Mouse (Mus musculus): ENCODE measurements around the gene Rnf2.

- TF ChIP-seq GATA1 (IDR thresholded peaks at IDR 0.05; ENCODE audit: low read depth, low read length): no peak
- TF ChIP-seq KAT2A (conservative IDR thresholded peaks at IDR 0.05; ENCODE audit: low read depth, low read length): no peak
- TF ChIP-seq CTCF (IDR thresholded peaks at IDR 0.05 in 2 of 3, conservative IDR thresholded peaks at IDR 0.05 in 1 of 3; ENCODE audit: control insufficient read depth in 1 of 3, insufficient read depth in 1 of 3, low read depth in 2 of 3, low read length in 3 of 3, poor library complexity in 1 of 3, severe bottlenecking in 1 of 3): no peak
- no peak for TF ChIP-seq MAX (IDR thresholded peaks at IDR 0.05; ENCODE audit: low read length)
Measured at GRCm38 (mm10) chr1:151494711-151495110, 6.0 kb downstream of the Rnf2 start.

All from MEL (cell line).